Mouse (Mus musculus): ENCODE measurements around the gene Ints3. TPM values are rescaled to one million over a fixed set of nuclear protein-coding genes. Genes with fewer than 3 reads are reported as not detected.

Ints3 gene
- polyA plus RNA-seq, 1 experiment from 2014 or later = 50.5 TPM

DNA sequence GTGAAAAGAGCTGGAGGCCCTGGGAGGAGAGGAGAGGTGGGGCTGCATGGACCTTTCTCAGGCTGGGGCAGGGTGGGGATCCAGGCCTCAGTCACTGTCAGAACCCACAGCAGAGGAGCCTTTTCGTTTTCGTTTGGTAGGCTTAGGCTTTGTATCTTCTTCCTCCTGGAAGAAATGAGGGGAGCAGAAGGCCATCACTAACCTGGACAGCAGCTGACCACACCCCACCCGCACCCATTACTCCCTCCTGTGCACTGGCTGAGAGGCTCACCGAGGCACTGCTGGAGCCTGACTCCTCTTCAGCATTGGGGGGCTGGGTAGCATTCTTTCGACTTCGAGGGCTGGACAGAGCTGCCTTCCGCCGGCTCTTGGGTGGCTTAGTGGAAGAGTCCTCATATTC, 41.5 kb downstream of the Ints3 start:
- Histone ChIP-seq H3K4me3 (ENCODE audit: low read depth, low read length) (no peak overlapping the region), H3K4me2 (ENCODE audit: low read depth, low read length, severe bottlenecking) (no peak overlapping the region), H3K27me3 (ENCODE audit: control insufficient read depth, insufficient read depth, low read length) (no peaks in the 10 kb centered on the region), H3K36me3 (ENCODE audit: control insufficient read depth, insufficient read depth, low read length) (peaks cover 22% of the 10 kb centered on the region), H3K9ac (ENCODE audit: low read length) (no peak overlapping the region), H3K4me1 (replicated peaks; ENCODE audit: control insufficient read depth, insufficient read depth, low read length) (peaks cover 9% of the 10 kb centered on the region; the same call in 1 of the 2 replicates), H3K27ac (ENCODE audit: low read depth, low read length) (no peak overlapping the region), H3K9me3 (ENCODE audit: control insufficient read depth, low read length) (no peaks in the 10 kb centered on the region)
- 87% methylated on average over 8 of the region's 8 CpGs for WGBS
- DNase-seq (ENCODE audit: low spot score) (no peak), ATAC-seq (replicated peaks; ENCODE audit: low FRiP score) (no peak)

- Histone ChIP-seq H3K4me1 (replicated peaks; ENCODE audit: control insufficient read depth, insufficient read depth, low read length) (peaks cover 9% of the 10 kb centered on the region; the same call in 1 of the 2 replicates), H3K27ac (ENCODE audit: low read depth, low read length) (no peak overlapping the region), H3K36me3 (ENCODE audit: control insufficient read depth, insufficient read depth, low read length) (peaks cover 18% of the 10 kb centered on the region), H3K4me2 (ENCODE audit: low read depth, low read length, severe bottlenecking) (no peak overlapping the region), H3K4me3 (ENCODE audit: low read depth, low read length) (no peak overlapping the region), H3K9me3 (ENCODE audit: control insufficient read depth, low read length) (no peaks in the 10 kb centered on the region), H3K27me3 (ENCODE audit: control insufficient read depth, insufficient read depth, low read length) (no peaks in the 10 kb centered on the region), H3K9ac (ENCODE audit: low read length) (no peak overlapping the region)
- WGBS = 75% methylated on average over 4 of the region's 4 CpGs
- DNase-seq (ENCODE audit: low spot score) (no peak), ATAC-seq (replicated peaks; ENCODE audit: low FRiP score) (no peak)
Measured at GRCm38 (mm10) chr3:90391004-90391403, 42.4 kb downstream of the Ints3 start.

- Histone ChIP-seq H3K27ac (ENCODE audit: low read depth, low read length) (peak within 1 kb of the TSS; percentile 4), H3K4me3 (ENCODE audit: low read depth, low read length) (peak within 1 kb of the TSS; percentile 41), H3K9me3 (ENCODE audit: control insufficient read depth, low read length) (no peaks in the 10 kb centered on the region), H3K27me3 (ENCODE audit: control insufficient read depth, insufficient read depth, low read length) (no peaks in the 10 kb centered on the region), H3K4me2 (ENCODE audit: low read depth, low read length, severe bottlenecking) (peak within 1 kb of the TSS; percentile 64), H3K4me1 (replicated peaks; ENCODE audit: control insufficient read depth, insufficient read depth, low read length) (peaks cover 9% of the 10 kb centered on the region; the same call in 1 of the 2 replicates), H3K36me3 (ENCODE audit: control insufficient read depth, insufficient read depth, low read length) (peaks cover 16% of the 10 kb centered on the region), H3K9ac (ENCODE audit: low read length) (peak within 1 kb of the TSS; percentile 72)
- ATAC-seq (replicated peaks; ENCODE audit: low FRiP score) = peak; percentile 70
- WGBS = 2% methylated on average over 55 of the region's 55 CpGs
- peak; percentile 78 for DNase-seq (ENCODE audit: low spot score)
Measured at GRCm38 (mm10) chr3:90389511-90390490, 43.6 kb downstream of the Ints3 start, which contains the start of gene Slc27a3. Gene Slc27a3 (minus strand): TSS chr3:90389938.

DNA sequence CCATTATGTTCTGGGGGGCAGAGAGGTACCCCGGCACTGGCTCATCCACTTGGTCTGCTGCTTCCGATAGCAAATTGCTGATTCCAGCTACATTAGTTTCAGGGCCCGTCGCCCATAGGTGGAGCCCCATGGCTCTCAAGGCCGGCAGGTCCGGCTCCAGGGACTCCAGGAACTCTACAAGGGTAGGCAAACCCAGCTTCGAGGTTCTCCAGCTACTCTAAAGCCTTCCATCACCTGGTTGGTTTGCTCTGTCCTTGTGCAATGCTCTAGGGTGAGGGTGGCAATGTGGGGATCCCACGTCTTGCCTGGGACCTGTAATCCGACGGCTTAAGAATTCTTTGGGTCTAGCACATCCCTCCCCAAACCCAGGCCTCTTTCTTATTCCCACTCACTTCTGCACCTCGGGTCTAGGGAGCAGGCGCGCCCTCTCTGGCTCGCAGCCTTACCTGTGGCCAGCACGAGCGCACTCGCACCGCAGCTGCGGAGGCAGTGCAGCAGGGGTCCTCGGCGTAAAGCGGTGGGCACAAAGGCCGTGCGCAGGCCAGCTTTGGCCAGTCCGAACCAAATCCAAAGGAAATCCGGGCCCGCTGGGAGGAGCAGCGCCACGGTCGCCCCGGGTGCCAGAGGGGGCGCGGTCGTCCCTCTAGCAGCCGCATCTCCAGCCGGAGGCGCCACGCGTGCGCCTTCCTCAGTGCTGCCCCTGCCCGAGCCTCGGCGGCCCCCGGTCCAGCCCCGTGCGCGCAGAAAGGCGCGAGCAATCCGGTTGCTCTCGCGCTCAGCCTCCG, 44.5 kb downstream of the Ints3 start:
- peaks cover 16% of the 10 kb centered on the region for H3K36me3 ChIP-seq (ENCODE audit: control insufficient read depth, insufficient read depth, low read length)
- 4% methylated on average over 44 of the region's 53 CpGs for WGBS
- peak overlapping the region; percentile 4 for H3K27ac ChIP-seq (ENCODE audit: low read depth, low read length)
- no peaks in the 10 kb centered on the region for H3K27me3 ChIP-seq (ENCODE audit: control insufficient read depth, insufficient read depth, low read length)
- peak overlapping the region; percentile 72 for H3K9ac ChIP-seq (ENCODE audit: low read length)
- peak overlapping the region; percentile 41 for H3K4me3 ChIP-seq (ENCODE audit: low read depth, low read length)
- ATAC-seq (replicated peaks; ENCODE audit: low FRiP score) = peak; percentile 79
- DNase-seq (ENCODE audit: low spot score) = peak; percentile 83
- H3K9me3 ChIP-seq (ENCODE audit: control insufficient read depth, low read length) = no peaks in the 10 kb centered on the region
- peak overlapping the region; percentile 64 for H3K4me2 ChIP-seq (ENCODE audit: low read depth, low read length, severe bottlenecking)
- H3K4me1 ChIP-seq (replicated peaks; ENCODE audit: control insufficient read depth, insufficient read depth, low read length) = peaks cover 9% of the 10 kb centered on the region; the same call in 1 of the 2 replicates

DNA sequence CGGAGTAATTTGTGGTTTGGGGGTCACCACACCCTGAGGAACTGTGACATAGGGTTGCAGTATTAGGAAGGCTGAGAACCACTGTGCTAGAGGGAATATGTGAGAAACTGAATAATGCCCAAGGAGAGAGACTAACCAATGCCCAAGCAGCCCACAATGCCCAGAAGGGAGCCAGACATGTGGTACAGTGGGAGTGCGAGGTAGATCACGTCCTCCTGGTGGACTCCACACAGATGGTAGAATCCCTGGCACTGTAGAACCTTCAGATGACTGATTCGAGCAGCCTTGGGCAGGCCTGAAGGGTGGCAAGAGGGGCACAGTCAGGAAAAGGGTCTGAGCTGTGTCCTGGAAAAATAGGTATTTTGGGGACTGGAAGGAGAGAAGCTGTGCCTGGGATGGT, 45.2 kb downstream of the Ints3 start:
- H3K36me3 ChIP-seq (ENCODE audit: control insufficient read depth, insufficient read depth, low read length) = peaks cover 13% of the 10 kb centered on the region
- H3K9me3 ChIP-seq (ENCODE audit: control insufficient read depth, low read length) = no peaks in the 10 kb centered on the region
- no peaks in the 10 kb centered on the region for H3K27me3 ChIP-seq (ENCODE audit: control insufficient read depth, insufficient read depth, low read length)
- peaks cover 9% of the 10 kb centered on the region; the same call in 1 of the 2 replicates for H3K4me1 ChIP-seq (replicated peaks; ENCODE audit: control insufficient read depth, insufficient read depth, low read length)
- no peak overlapping the region for H3K4me3 ChIP-seq (ENCODE audit: low read depth, low read length)
- no peak overlapping the region for H3K27ac ChIP-seq (ENCODE audit: low read depth, low read length)
- WGBS = 85% methylated on average over 4 of the region's 4 CpGs
- no peak for ATAC-seq (replicated peaks; ENCODE audit: low FRiP score)
- H3K9ac ChIP-seq (ENCODE audit: low read length) = no peak overlapping the region
- no peak for DNase-seq (ENCODE audit: low spot score)
- H3K4me2 ChIP-seq (ENCODE audit: low read depth, low read length, severe bottlenecking) = peak overlapping the region; percentile 64; the same call in 1 of the 2 replicates

DNA sequence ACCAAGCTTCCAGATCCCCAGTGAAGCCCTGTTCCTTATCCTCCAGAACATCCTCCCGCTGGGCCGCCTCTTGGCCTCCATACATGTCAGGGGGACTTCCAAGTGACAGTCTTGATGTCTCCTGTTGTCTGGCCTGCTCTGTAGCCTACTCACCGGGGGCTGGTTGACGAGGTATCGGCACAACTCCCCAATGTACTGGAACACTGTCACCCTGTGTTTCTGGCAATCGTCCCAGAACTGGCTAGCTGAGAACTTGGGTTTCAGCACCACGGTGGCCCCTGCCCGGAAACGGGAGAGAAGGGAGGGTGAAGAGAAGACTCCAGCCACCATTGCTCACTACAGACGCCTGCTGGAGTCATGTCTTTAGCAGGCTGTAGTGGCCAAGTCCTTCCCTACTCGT, 45.9 kb downstream of the Ints3 start:
- H3K9ac ChIP-seq (ENCODE audit: low read length) = no peak overlapping the region
- no peaks in the 10 kb centered on the region for H3K9me3 ChIP-seq (ENCODE audit: control insufficient read depth, low read length)
- DNase-seq (ENCODE audit: low spot score) (no peak), ATAC-seq (replicated peaks; ENCODE audit: low FRiP score) (no peak)
- no peaks in the 10 kb centered on the region for H3K27me3 ChIP-seq (ENCODE audit: control insufficient read depth, insufficient read depth, low read length)
- no peak overlapping the region for H3K4me2 ChIP-seq (ENCODE audit: low read depth, low read length, severe bottlenecking)
- peaks cover 9% of the 10 kb centered on the region; the same call in 1 of the 2 replicates for H3K4me1 ChIP-seq (replicated peaks; ENCODE audit: control insufficient read depth, insufficient read depth, low read length)
- peaks cover 7% of the 10 kb centered on the region; the same call in 1 of the 2 replicates for H3K36me3 ChIP-seq (ENCODE audit: control insufficient read depth, insufficient read depth, low read length)
- WGBS = 87% methylated on average over 11 of the region's 11 CpGs
- H3K4me3 ChIP-seq (ENCODE audit: low read depth, low read length) = no peak overlapping the region
- H3K27ac ChIP-seq (ENCODE audit: low read depth, low read length) = no peak overlapping the region

DNA sequence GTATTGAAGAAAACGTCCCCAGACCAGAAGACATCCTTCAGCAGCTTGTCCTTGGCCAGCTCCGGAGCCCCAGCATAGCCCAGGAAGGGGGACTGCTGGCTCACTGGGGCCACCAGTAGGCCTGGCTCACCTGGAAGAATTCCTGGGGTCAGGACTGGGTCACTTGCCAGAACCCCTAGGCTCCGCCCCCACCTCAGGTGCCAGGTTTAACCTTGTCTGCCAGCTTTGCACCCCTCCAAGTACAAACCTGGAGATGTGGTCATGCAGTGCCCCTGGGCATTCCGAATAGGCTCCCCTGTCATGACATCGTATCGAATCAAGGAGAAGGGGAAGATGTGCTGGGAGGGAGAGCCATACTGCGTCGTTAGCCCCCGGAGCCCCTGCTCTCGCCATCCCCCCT, 46.6 kb downstream of the Ints3 start:
- no peak overlapping the region for H3K27ac ChIP-seq (ENCODE audit: low read depth, low read length)
- H3K4me1 ChIP-seq (replicated peaks; ENCODE audit: control insufficient read depth, insufficient read depth, low read length) = peaks cover 9% of the 10 kb centered on the region; the same call in 1 of the 2 replicates
- H3K9ac ChIP-seq (ENCODE audit: low read length) = no peak overlapping the region
- DNase-seq (ENCODE audit: low spot score) = no peak
- H3K27me3 ChIP-seq (ENCODE audit: control insufficient read depth, insufficient read depth, low read length) = no peaks in the 10 kb centered on the region
- no peak overlapping the region for H3K4me2 ChIP-seq (ENCODE audit: low read depth, low read length, severe bottlenecking)
- H3K36me3 ChIP-seq (ENCODE audit: control insufficient read depth, insufficient read depth, low read length) = peaks cover 3% of the 10 kb centered on the region; the same call in 1 of the 2 replicates
- no peak overlapping the region for H3K4me3 ChIP-seq (ENCODE audit: low read depth, low read length)
- WGBS = 97% methylated on average over 10 of the region's 10 CpGs
- no peak for ATAC-seq (replicated peaks; ENCODE audit: low FRiP score)
- H3K9me3 ChIP-seq (ENCODE audit: control insufficient read depth, low read length) = no peaks in the 10 kb centered on the region

DNA sequence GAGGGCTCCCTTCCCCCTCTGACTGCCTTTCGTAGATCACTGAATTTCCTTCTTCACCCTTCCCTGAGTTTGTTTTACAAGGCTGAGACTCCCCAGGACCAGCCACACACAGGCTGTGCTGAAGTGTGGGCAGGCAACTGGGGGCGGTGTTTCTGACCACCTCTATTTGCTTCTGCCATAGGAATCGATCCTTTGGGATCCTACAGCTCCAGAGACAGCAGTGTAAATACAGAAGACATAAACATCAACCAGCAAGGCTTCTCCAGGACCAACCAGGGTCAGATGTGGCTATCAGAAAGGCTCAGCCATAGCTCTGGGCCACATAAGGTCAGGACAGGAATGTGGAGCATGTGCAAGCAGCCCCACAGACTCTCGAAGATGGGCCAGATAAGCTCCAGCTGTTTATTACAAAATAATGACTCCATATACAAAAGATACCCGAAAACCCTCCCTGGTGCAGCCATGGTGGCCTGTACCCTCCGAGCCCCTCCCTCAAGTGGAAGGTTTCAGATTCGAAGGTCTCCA, 48.5 kb downstream of the Ints3 start:
- no peaks in the 10 kb centered on the region for H3K9me3 ChIP-seq (ENCODE audit: control insufficient read depth, low read length)
- WGBS = 83% methylated on average over 7 of the region's 7 CpGs
- no peaks in the 10 kb centered on the region for H3K27me3 ChIP-seq (ENCODE audit: control insufficient read depth, insufficient read depth, low read length)
- H3K4me3 ChIP-seq (ENCODE audit: low read depth, low read length) = no peak overlapping the region
- DNase-seq (ENCODE audit: low spot score) (no peak), ATAC-seq (replicated peaks; ENCODE audit: low FRiP score) (no peak)
- H3K4me1 ChIP-seq (replicated peaks; ENCODE audit: control insufficient read depth, insufficient read depth, low read length) = peaks cover 5% of the 10 kb centered on the region; the same call in 1 of the 2 replicates
- H3K27ac ChIP-seq (ENCODE audit: low read depth, low read length) = no peak overlapping the region
- H3K9ac ChIP-seq (ENCODE audit: low read length) = no peak overlapping the region
- H3K36me3 ChIP-seq (ENCODE audit: control insufficient read depth, insufficient read depth, low read length) = no peaks in the 10 kb centered on the region
- no peak overlapping the region for H3K4me2 ChIP-seq (ENCODE audit: low read depth, low read length, severe bottlenecking)
